Mouse (Mus musculus): ENCODE measurements around the gene Nxt1. TPM values are rescaled to one million over a fixed set of nuclear protein-coding genes. Genes with fewer than 3 reads are reported as not detected.

Nxt1 gene
- total RNA-seq, 1 experiment from 2014 or later, result 20.2 TPM

DNA sequence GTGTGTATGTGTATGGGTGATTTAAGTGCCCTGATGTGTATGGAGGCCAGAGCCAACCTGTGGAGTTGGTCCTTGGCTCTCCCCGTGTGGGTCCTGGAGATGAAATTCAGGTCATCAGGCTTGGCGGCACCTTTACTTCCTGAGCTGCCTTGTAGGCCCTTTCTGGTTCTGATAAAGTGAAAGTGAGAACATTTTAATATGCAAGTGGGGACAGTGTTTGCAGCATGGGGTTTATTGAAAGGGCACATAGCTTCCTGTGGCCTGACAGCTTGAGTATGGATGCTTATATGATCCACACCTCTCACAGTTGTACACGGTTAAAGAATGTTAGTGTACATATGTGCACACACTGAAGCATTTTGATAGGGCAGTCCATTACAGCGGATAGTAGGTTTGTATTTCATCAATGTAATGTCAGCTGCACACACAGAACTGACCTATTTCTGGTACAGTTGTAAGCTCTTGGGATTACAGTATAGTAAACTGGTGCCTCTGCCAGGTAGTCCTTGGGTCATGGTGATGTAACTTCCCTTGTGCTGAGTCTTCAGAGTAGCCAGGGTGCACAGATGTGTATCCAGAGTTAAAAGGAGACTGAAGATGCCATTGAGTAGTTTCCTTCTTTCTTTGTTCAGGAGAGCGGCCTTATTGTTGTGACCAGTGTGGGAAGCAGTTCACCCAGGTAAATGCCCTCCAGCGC, 17.2 kb downstream of the Nxt1 start:
- peak; percentile 43 for DNase-seq

DNA sequence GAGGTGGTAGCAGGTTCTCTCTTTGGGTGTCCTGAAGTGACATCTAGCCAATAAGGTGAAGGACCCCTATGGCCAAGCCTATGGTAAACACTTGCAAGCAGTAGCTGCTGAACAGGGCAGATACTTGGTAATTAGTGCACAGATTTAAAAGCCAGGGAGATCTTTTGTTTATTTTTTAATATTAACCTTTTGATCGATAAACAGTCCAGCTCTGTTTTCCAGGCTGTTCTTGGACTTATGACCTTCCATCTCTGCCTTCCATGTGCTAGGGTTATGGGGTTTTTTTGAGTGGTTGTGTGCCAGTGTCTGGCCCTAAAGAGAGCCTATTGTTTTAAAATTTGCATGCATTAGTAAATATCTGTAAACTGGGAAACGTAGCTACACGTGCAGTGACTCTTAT, 17.9 kb downstream of the Nxt1 start:
- DNase-seq, result no peak

DNA sequence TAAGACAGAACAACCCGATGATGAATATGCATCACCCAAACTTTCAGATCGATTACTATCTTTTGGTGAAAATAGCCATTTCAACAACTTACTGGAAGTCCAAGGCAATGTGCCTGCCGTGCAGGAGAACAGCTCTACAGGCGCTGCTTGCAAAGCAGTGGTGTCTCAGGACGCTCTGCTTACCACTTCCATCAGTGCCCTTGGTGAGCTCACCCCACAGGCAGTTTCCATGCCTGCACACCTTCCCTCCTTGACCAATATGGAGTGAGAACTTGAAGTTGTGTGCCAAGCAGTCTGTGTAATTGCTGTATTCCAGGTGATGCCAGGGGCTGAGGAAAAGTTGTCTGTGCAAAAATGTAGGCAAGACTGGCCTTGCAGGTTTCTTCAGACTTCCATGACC, 18.4 kb downstream of the Nxt1 start:
- DNase-seq, result no peak

DNA sequence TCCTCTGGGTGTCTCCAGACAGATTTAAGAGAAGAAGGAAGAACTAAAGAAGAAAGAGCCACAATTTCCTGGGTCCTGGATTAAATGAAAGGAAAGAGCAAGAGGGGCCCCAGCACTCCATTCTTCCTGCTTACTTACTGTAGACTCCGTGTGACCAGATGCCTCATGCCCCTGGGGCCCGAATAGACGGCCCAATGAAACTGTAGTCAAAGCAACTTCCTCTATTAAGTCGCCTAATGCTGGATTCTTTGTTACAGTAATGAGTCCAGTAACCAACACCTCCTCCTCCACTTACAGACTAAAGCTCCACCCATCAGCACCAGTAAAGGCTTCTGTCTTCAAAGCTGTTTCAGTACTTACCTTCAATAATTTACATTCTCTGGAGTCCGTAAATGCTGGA, 26.2 kb downstream of the Nxt1 start:
- no peak for DNase-seq

DNA sequence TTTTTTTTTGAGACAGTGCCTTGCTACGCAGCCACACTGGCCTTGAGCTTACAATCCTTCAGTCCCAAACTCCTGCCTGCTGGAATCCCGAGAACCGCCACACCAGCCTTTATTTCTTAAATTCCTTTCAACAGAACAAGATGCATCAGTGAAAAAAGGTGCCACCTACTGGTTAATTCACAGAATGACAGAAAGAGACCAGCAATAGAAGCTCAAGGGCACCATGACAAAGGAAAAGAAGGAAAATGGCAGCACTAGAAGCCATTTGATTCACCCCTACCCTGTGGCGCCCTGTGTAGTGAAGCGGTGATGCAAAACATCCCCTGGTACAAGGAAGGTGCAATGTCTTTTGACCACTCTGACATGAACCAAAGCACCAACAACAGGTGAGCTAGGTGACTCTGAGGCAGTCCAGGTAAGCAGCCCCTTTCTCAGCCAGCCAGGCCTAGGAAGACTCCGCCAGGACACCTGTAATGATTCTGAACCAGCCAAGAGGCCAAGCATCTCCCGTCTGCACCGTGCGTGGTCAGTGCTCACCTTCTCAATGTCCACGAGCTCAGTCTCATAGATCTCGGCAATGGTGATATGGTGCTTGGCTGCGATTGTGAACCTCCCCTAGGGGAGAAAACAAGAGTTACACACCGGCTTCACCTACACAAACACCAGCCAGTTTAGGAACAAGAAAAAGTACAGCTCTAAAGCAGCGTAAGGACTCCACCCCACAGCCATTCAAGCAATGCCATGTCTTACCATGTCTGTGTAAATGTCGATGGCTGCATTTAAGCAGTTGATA, 34.2 kb downstream of the Nxt1 start:
- no peak for DNase-seq

DNA sequence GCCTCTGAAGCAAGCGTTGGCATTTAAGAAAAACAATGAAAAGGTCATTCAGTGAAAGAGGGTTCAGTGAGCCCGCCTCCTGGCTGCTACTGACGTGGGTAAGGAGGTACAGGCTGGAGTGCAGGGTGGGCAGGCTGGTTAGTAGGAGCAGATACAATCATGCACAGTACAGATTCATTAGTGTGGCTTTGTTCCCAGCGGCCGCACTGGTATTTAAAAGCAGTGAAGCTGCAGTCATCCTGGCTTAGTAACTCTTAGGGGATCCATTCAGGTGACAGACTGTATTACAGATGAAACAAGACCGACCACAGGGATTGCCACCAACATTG, 34.8 kb downstream of the Nxt1 start:
- DNase-seq, result no peak

DNA sequence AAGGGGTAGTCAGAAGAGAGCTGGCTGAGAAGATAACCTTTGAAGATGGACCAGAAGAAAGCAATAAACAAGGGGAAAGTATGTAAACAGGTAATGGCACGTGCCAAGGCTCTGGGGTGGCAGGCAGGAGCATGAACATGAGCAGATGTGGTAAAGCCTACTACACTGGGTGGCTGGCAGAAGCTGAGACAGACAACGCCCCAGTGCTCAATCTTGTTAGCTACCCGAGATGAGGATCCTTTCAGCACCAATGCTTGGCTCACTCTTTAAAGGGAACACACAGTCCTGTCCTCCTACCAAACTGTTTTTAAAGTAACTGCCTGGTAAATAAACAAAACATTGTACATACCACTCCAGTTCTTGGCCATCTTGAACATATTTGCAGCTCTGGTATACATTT, 39.9 kb downstream of the Nxt1 start:
- no peak for DNase-seq

DNA sequence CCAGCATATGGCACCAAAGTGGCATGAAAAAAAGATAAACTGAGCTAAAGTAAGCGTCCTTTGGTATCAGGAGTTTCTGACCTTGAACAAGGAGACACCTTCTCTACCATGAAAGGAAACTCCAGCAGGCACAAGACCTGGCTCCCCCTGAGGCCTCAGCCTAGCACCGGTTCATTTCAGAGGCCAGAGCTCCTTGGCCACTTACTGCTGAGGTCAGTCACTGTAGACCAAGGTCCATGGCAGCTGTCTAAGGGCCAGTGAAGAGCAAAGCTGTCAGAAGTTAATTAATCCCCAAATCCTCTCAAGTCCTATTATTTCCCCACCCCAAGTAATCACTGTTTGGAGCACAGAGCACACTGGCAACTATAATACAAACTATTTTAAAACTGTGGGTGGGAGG, 44.7 kb downstream of the Nxt1 start:
- DNase-seq, result no peak

DNA sequence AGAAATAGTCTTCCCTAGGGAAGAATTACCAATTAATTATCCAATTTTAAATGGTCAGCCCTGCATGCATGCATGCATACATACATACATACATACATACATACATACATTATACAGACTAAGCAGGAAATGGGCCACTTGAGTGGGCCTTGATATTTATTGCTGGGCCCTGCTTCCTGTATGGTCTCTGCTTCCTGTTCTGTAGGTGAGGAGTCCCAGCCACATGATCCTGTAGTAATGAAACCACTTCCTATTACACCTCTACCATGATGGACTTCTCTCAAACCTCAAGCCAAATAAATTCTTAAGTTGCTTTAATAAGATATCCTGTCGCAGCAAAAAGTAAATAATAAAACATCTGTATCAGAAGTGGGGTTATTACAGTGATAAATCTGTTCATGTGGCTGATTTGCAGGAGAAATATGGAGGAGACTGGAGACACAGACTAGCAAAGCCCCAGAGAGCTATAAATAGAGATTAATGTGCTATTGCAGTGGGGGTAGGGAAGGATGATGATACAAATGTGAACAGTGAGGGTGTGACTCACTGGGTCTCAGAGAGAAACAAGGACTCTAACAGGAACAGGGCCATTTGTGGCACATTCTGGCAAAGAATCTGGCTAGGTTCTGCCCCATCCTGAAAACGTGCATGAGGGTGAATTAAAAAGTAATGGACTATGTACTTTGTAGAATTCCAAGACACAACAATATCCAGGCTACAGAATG, 47.0 kb downstream of the Nxt1 start:
- DNase-seq, result peak; percentile 42

Other genes with a start within 250 kb of the Nxt1 start
- 65.8 and 65.9 TPM in 2 replicates for gene Cd93, start 229.0 kb upstream of the Nxt1 start, total RNA-seq (2021)
- 28.3 and 29.4 TPM in 2 replicates for gene Gzf1, start 8.4 kb downstream of the Nxt1 start, total RNA-seq (2021)
- 4.5 and 7.9 TPM in 2 replicates for gene Napb, start 59.9 kb downstream of the Nxt1 start, total RNA-seq (2021)
- not detected in 2 replicates for gene Cstl1, start 77.8 kb downstream of the Nxt1 start, total RNA-seq (2021)
- not detected in 2 replicates for gene Cst11, start 98.9 kb downstream of the Nxt1 start, total RNA-seq (2021)
- not detected in 2 replicates for gene 8030411F24Rik, start 109.4 kb downstream of the Nxt1 start, total RNA-seq (2021)
- not detected in 2 replicates for gene Cst12, start 116.8 kb downstream of the Nxt1 start, total RNA-seq (2021)
- 52.6 and 64.7 TPM in 2 replicates for gene Cst8, start 126.2 kb downstream of the Nxt1 start, total RNA-seq (2021)
- gene Cst13, start 147.5 kb downstream of the Nxt1 start, total RNA-seq (2021), result not detected in 2 replicates
- not detected in 2 replicates for gene Cst9, start 162.5 kb downstream of the Nxt1 start, total RNA-seq (2021)
- 0.93 and 2.4 TPM in 2 replicates for gene 9230104L09Rik, start 192.4 kb downstream of the Nxt1 start, total RNA-seq (2021)
- 867 and 955 TPM in 2 replicates for gene Cst3, start 203.1 kb downstream of the Nxt1 start, total RNA-seq (2021)